Mouse (Mus musculus): ENCODE results near the gene Gipc2.
A peak's percentile ranks its signal among the peaks of the same experiment; 100 is the strongest.

- TF ChIP-seq CTCF (IDR thresholded peaks at IDR 0.05; ENCODE audit: borderline replicate concordance, insufficient read depth, low read depth, low read length) (no peak), POLR2A (IDR thresholded peaks at IDR 0.05; ENCODE audit: borderline replicate concordance, insufficient read depth, low read length) (0 out of 2 replicates have a peak, but pooled peaks have one; percentile 17)
Observed at GRCm38 (mm10) chr3:152165351-152166098, 505 bp downstream of the Gipc2 start.

Data from cerebellum, adult 2 months (tissue).